Comparison of ENCODE assay signal across 10 mouse cellular contexts in the genomic region with DNA sequence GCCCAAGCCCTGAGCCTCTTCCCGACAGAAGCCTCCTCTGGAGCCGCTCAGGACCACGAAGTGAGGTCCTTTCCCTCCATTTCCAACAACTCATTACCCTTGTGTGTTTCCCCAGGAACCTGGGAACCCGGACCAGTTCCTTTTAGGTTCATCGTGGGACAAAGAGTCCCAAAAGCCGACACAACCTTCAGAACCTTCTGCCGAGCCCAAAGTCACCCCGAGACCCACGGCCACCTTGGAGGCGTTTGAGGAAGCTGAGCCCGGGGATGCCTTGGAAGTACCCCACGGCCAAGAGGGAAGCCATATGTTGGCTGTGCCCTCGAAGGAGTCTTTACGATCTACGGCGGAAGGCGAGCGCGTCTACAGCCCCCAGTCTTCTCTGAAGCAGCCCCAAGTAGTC. TPM values are rescaled to one million over a fixed set of nuclear protein-coding genes. Genes with fewer than 3 reads are reported as not detected.
A peak's percentile ranks its signal among the peaks of the same experiment; 100 is the strongest.
DNase-seq lines count a peak whose midpoint lies in the region; ATAC-seq and TF ChIP-seq lines count a peak whose summit lies in the region.
"Had no signal": no experiment of that assay in that cellular context is flagged by ENCODE, and none has a peak within 500 bp of the region (broad histone marks: within the 10 kb centered on the region; RNA-seq: fewer than 3 reads in every experiment).

No protein-coding gene starts in this region.

- no peak overlapping the region; the same call in 1 of the 2 replicates for H3K9ac ChIP-seq in hindbrain, embryonic 16.5 days (ENCODE audit: low read depth, low read length)
- H3K9ac ChIP-seq in midbrain, embryonic 14.5 days (replicated peaks; ENCODE audit: low read length), result no peak overlapping the region

- WGBS in kidney, adult 2 months, result 34% methylated on average over 19 of the region's 19 CpGs
- 6% methylated on average over 19 of the region's 19 CpGs for whole genome bisulfite sequencing in embryonic facial prominence, embryonic 10.5 days
- 9% methylated on average over 19 of the region's 19 CpGs for WGBS in hindbrain, embryonic 16.5 days
- WGBS in midbrain, embryonic 14.5 days, result 7% methylated on average over 19 of the region's 19 CpGs

- peak overlapping the region; percentile 59 for H3K4me2 ChIP-seq in hindbrain, embryonic 16.5 days (ENCODE audit: low read length)
- peak overlapping the region; percentile 37 for H3K4me2 ChIP-seq in midbrain, embryonic 14.5 days (ENCODE audit: low read length)

- ATAC-seq in hindbrain, embryonic 16.5 days, result no peak
- ATAC-seq in midbrain, embryonic 14.5 days (ENCODE audit: low FRiP score, low TSS enrichment), result no peak
- ATAC-seq in erythroblast, adult 5-6 weeks (replicated peaks; ENCODE audit: low FRiP score, poor library complexity, severe bottlenecking), result no peak

- H3K27me3 ChIP-seq in kidney, adult 2 months (replicated peaks; ENCODE audit: control insufficient read depth, insufficient read depth, low read length), result no peaks in the 10 kb centered on the region
- H3K27me3 ChIP-seq in embryonic facial prominence, embryonic 10.5 days (replicated peaks; ENCODE audit: low read depth, poor library complexity, severe bottlenecking), result peaks cover 34% of the 10 kb centered on the region
- H3K27me3 ChIP-seq in hindbrain, embryonic 16.5 days (replicated peaks; ENCODE audit: control insufficient read depth, insufficient read depth, low read length), result peaks cover 30% of the 10 kb centered on the region
- peaks cover 36% of the 10 kb centered on the region for H3K27me3 ChIP-seq in midbrain, embryonic 14.5 days (ENCODE audit: control insufficient read depth, insufficient read depth, low read length)

- H3K4me3 ChIP-seq in kidney, adult 2 months (ENCODE audit: insufficient read depth, low read depth, low read length), result peak overlapping the region; percentile 52; the same call in 1 of the 2 replicates
- H3K4me3 ChIP-seq in embryonic facial prominence, embryonic 10.5 days, result peak overlapping the region; percentile 54
- peak overlapping the region; percentile 32; the same call in 1 of the 2 replicates for H3K4me3 ChIP-seq in hindbrain, embryonic 16.5 days (ENCODE audit: low read length)
- peak overlapping the region; percentile 25 for H3K4me3 ChIP-seq in midbrain, embryonic 14.5 days (replicated peaks; ENCODE audit: low read depth, low read length)

- intact Hi-C loops in left cerebral cortex, postnatal 10 days (cut with DNase I), result loop anchor here (5.0 kb wide), 1 partner anchor 39 kb away; the partner anchor contains the start of gene Wbp1

- no peak for TF ChIP-seq CTCF in kidney, adult 2 months (conservative IDR thresholded peaks at IDR 0.05; ENCODE audit: insufficient read depth, insufficient read length, low read depth, low read length)

- no peak for TF ChIP-seq POLR2A in kidney, adult 2 months (IDR thresholded peaks at IDR 0.05; ENCODE audit: low read depth, low read length)

- DNase-seq in kidney, adult 2 months, result no peak
- no peak for DNase-seq in kidney, adult 9 months
- DNase-seq in embryonic facial prominence, embryonic 10.5 days (ENCODE audit: low spot score), result no peak
- no peak for DNase-seq in midbrain, embryonic 14.5 days
- no peak for DNase-seq in left cerebral cortex, postnatal 10 days (ENCODE audit: extremely low spot score in 1 of 2, low spot score in 2 of 2)
- DNase-seq in right cerebral cortex, adult 18-20 months, result no peak
- DNase-seq: gastrocnemius, postnatal 36 days had no signal

- H3K27ac ChIP-seq in kidney, adult 2 months (ENCODE audit: insufficient read depth, low read depth, low read length), result no peak overlapping the region
- H3K27ac ChIP-seq in embryonic facial prominence, embryonic 10.5 days (replicated peaks), result no peak overlapping the region
- no peak overlapping the region for H3K27ac ChIP-seq in hindbrain, embryonic 16.5 days (ENCODE audit: low read depth, low read length)
- H3K27ac ChIP-seq in midbrain, embryonic 14.5 days (replicated peaks; ENCODE audit: low read depth, low read length), result no peak overlapping the region

- H3K4me1 ChIP-seq in kidney, adult 2 months (ENCODE audit: control insufficient read depth, insufficient read depth, low read length), result peaks cover 4% of the 10 kb centered on the region; the same call in 1 of the 2 replicates
- peaks cover 32% of the 10 kb centered on the region for H3K4me1 ChIP-seq in embryonic facial prominence, embryonic 10.5 days
- peaks cover 23% of the 10 kb centered on the region for H3K4me1 ChIP-seq in hindbrain, embryonic 16.5 days (ENCODE audit: control insufficient read depth, insufficient read depth, low read depth, low read length)
- H3K4me1 ChIP-seq in midbrain, embryonic 14.5 days (ENCODE audit: control insufficient read depth, insufficient read depth, low read length), result peaks cover 18% of the 10 kb centered on the region

- no peaks in the 10 kb centered on the region for H3K9me3 ChIP-seq in embryonic facial prominence, embryonic 10.5 days
- no peaks in the 10 kb centered on the region for H3K9me3 ChIP-seq in hindbrain, embryonic 16.5 days (ENCODE audit: control insufficient read depth, low read length)
- H3K9me3 ChIP-seq in midbrain, embryonic 14.5 days (ENCODE audit: control insufficient read depth, low read length), result no peaks in the 10 kb centered on the region
- H3K9me3 ChIP-seq: G1E had no signal

- no peaks in the 10 kb centered on the region for H3K36me3 ChIP-seq in kidney, adult 2 months (ENCODE audit: control insufficient read depth, insufficient read depth, low read length)
- no peaks in the 10 kb centered on the region for H3K36me3 ChIP-seq in embryonic facial prominence, embryonic 10.5 days (replicated peaks)
- H3K36me3 ChIP-seq in hindbrain, embryonic 16.5 days (ENCODE audit: control insufficient read depth, insufficient read depth, low read length), result no peaks in the 10 kb centered on the region
- no peaks in the 10 kb centered on the region for H3K36me3 ChIP-seq in midbrain, embryonic 14.5 days (ENCODE audit: control insufficient read depth, insufficient read depth, low read length)
- H3K36me3 ChIP-seq: G1E had no signal

RNA-seq across cellular contexts. Expression of gene Dctn1, which starts 4.3 kb away (rescaled TPM):
- polyA plus RNA-seq in kidney, adult 2 months (2012; rRNA removed), result 93.1 and 117 TPM in 2 replicates
- polyA plus RNA-seq in embryonic facial prominence, embryonic 10.5 days (2016; fragmentation: Nextera tagmentation; extraction: Ambion mirVana), result 112 and 116 TPM in 2 replicates
- polyA plus RNA-seq in hindbrain, embryonic 16.5 days (2015; fragmentation: Nextera tagmentation; extraction: Ambion mirVana), result 155 and 167 TPM in 2 replicates
- 134 and 135 TPM in 2 replicates for polyA plus RNA-seq in midbrain, embryonic 14.5 days (2014; fragmentation: Nextera tagmentation; extraction: Ambion mirVana)
- 100 to 1,000 TPM; 351 to 353 TPM for total RNA-seq in left cerebral cortex, postnatal 10 days (2021)
- total RNA-seq in erythroblast, adult 5-6 weeks (2015; ENCODE audit: low replicate concordance), result 21.7 and 21.9 TPM in 2 replicates
- 18.0 and 25.9 TPM in 2 replicates for total RNA-seq in erythroblast, adult 5-6 weeks (2017; ENCODE audit: low replicate concordance)

RNA-seq across cellular contexts. Expression of gene 1700003E16Rik, which starts 5.2 kb away (rescaled TPM):
- polyA plus RNA-seq in kidney, adult 2 months (2012; rRNA removed), result 1.4 and 1.6 TPM in 2 replicates
- 1.3 and 2.1 TPM in 2 replicates for polyA plus RNA-seq in embryonic facial prominence, embryonic 10.5 days (2016; fragmentation: Nextera tagmentation; extraction: Ambion mirVana)
- polyA plus RNA-seq in hindbrain, embryonic 16.5 days (2015; fragmentation: Nextera tagmentation; extraction: Ambion mirVana), result 11.0 and 12.9 TPM in 2 replicates
- polyA plus RNA-seq in midbrain, embryonic 14.5 days (2014; fragmentation: Nextera tagmentation; extraction: Ambion mirVana), result 5.9 and 7.1 TPM in 2 replicates
- 10 to 100 TPM; 28.5 to 29.0 TPM for total RNA-seq in left cerebral cortex, postnatal 10 days (2021)
- total RNA-seq in erythroblast, adult 5-6 weeks (2015; ENCODE audit: low replicate concordance), result not detected in 2 replicates
- total RNA-seq in erythroblast, adult 5-6 weeks (2017; ENCODE audit: low replicate concordance), result not detected in 2 replicates
- polyA plus RNA-seq: G1E had no signal

RNA-seq across cellular contexts. Expression of gene Wdr54, which starts 5.2 kb away (rescaled TPM):
- 4.4 and 4.7 TPM in 2 replicates for polyA plus RNA-seq in kidney, adult 2 months (2012; rRNA removed)
- polyA plus RNA-seq in embryonic facial prominence, embryonic 10.5 days (2016; fragmentation: Nextera tagmentation; extraction: Ambion mirVana), result 10.2 and 11.2 TPM in 2 replicates
- polyA plus RNA-seq in hindbrain, embryonic 16.5 days (2015; fragmentation: Nextera tagmentation; extraction: Ambion mirVana), result 19.3 and 21.1 TPM in 2 replicates
- 19.4 and 30.3 TPM in 2 replicates for polyA plus RNA-seq in midbrain, embryonic 14.5 days (2014; fragmentation: Nextera tagmentation; extraction: Ambion mirVana)
- 10 to 100 TPM; 28.0 to 29.4 TPM for total RNA-seq in left cerebral cortex, postnatal 10 days (2021)
- total RNA-seq in erythroblast, adult 5-6 weeks (2015; ENCODE audit: low replicate concordance), result not detected in 2 replicates
- total RNA-seq in erythroblast, adult 5-6 weeks (2017; ENCODE audit: low replicate concordance), result 0.28 TPM in 1 of 2 replicates, not detected in the other
- polyA plus RNA-seq: G1E had no signal

RNA-seq across cellular contexts. Expression of gene Rtkn, which starts 26.2 kb away (rescaled TPM):
- polyA plus RNA-seq in kidney, adult 2 months (2012; rRNA removed), result 73.6 and 96.1 TPM in 2 replicates
- polyA plus RNA-seq in embryonic facial prominence, embryonic 10.5 days (2016; fragmentation: Nextera tagmentation; extraction: Ambion mirVana), result 38.2 and 39.0 TPM in 2 replicates
- 18.9 and 20.3 TPM in 2 replicates for polyA plus RNA-seq in hindbrain, embryonic 16.5 days (2015; fragmentation: Nextera tagmentation; extraction: Ambion mirVana)
- polyA plus RNA-seq in midbrain, embryonic 14.5 days (2014; fragmentation: Nextera tagmentation; extraction: Ambion mirVana), result 5.0 and 8.8 TPM in 2 replicates
- total RNA-seq in left cerebral cortex, postnatal 10 days (2021), result 10 to 100 TPM; 30.3 to 34.4 TPM
- 0.63 TPM in 1 of 2 replicates, not detected in the other for total RNA-seq in erythroblast, adult 5-6 weeks (2015; ENCODE audit: low replicate concordance)
- total RNA-seq in erythroblast, adult 5-6 weeks (2017; ENCODE audit: low replicate concordance), result not detected in 2 replicates

RNA-seq across cellular contexts. Expression of gene Ino80b, which starts 36.2 kb away (rescaled TPM):
- 19.0 and 29.8 TPM in 2 replicates for polyA plus RNA-seq in kidney, adult 2 months (2012; rRNA removed)
- polyA plus RNA-seq in embryonic facial prominence, embryonic 10.5 days (2016; fragmentation: Nextera tagmentation; extraction: Ambion mirVana), result 18.6 and 20.2 TPM in 2 replicates
- polyA plus RNA-seq in hindbrain, embryonic 16.5 days (2015; fragmentation: Nextera tagmentation; extraction: Ambion mirVana), result 13.5 and 14.7 TPM in 2 replicates
- polyA plus RNA-seq in midbrain, embryonic 14.5 days (2014; fragmentation: Nextera tagmentation; extraction: Ambion mirVana), result 13.1 and 14.2 TPM in 2 replicates
- 10 to 100 TPM; 19.9 to 23.2 TPM for total RNA-seq in left cerebral cortex, postnatal 10 days (2021)
- 0.77 and 5.2 TPM in 2 replicates for total RNA-seq in erythroblast, adult 5-6 weeks (2015; ENCODE audit: low replicate concordance)
- total RNA-seq in erythroblast, adult 5-6 weeks (2017; ENCODE audit: low replicate concordance), result 19.2 and 25.0 TPM in 2 replicates
